Mouse (Mus musculus) olfactory bulb, adult 2 months (tissue): ENCODE data around the gene Plod2.

Source experiments
- CTCF ChIP-seq: fragments of 200-500 bp; IDR thresholded peaks from 2 replicates; pipeline ENCODE4 v1.5.1; 2012; ENCODE audit warnings: low read depth, mild to moderate bottlenecking, low read length, moderate library complexity; ENCODE audit not compliant: insufficient read depth
- POLR2A ChIP-seq: fragments of 200-500 bp; IDR thresholded peaks from 2 replicates; pipeline ENCODE4 v1.6.1; 2012; ENCODE audit warnings: mild to moderate bottlenecking, low read depth, low read length, moderate library complexity; ENCODE audit not compliant: insufficient read depth

- TF ChIP-seq POLR2A = no peak
- no peak for TF ChIP-seq CTCF
These were observed 4.4 kb downstream of the Plod2 start for GRCm38 (mm10) chr9:92546446-92546845.
